Mouse (Mus musculus): ENCODE data around the gene Adrm1. TPM values are rescaled to one million over a fixed set of nuclear protein-coding genes. Genes with fewer than 3 reads are reported as not detected.

The Adrm1 gene
- total and polyA plus RNA-seq, 3 experiments, result 287 to 312 TPM; not detected in 1

- Histone ChIP-seq H3K4me3 (ENCODE audit: control insufficient read depth in 1 of 2, insufficient read depth in 1 of 2, low read depth in 2 of 2, low read length in 2 of 2) (no peak overlapping the region), H3K9ac (ENCODE audit: control insufficient read depth, low read depth, low read length, poor library complexity, severe bottlenecking) (no peak overlapping the region)
Measured at GRCm38 (mm10) chr2:180202263-180202662, 31.0 kb downstream of the Adrm1 start.

GRCm38 (mm10) chr2:180202805-180203204, 31.5 kb downstream of the Adrm1 start:
- no peak for TF ChIP-seq MXI1 (IDR thresholded peaks at IDR 0.05; ENCODE audit: low read depth, low read length)
- no peak for TF ChIP-seq NRF1 (IDR thresholded peaks at IDR 0.05; ENCODE audit: insufficient read depth, low read depth, low read length, poor library complexity, severe bottlenecking)
- TF ChIP-seq MEF2A (IDR thresholded peaks at IDR 0.05; ENCODE audit: extremely low read depth, insufficient replicate concordance, low read depth, low read length, poor library complexity, severe bottlenecking), result no peak
- Histone ChIP-seq H3K4me1 (ENCODE audit: control insufficient read depth in 1 of 2, insufficient read depth in 2 of 2, low read length in 2 of 2) (no peaks in the 10 kb centered on the region), H3K9ac (ENCODE audit: control insufficient read depth, low read depth, low read length, poor library complexity, severe bottlenecking) (no peak overlapping the region), H3K36me3 (ENCODE audit: control insufficient read depth in 1 of 2, insufficient read depth in 2 of 2, low read length in 2 of 2) (no peaks in the 10 kb centered on the region), H3K9me3 (replicated peaks; ENCODE audit: insufficient read depth, low read length) (no peaks in the 10 kb centered on the region), H3K27ac (ENCODE audit: control insufficient read depth, low read depth, low read length) (no peak overlapping the region), H3K4me3 (ENCODE audit: control insufficient read depth in 1 of 2, insufficient read depth in 1 of 2, low read depth in 2 of 2, low read length in 2 of 2) (no peak overlapping the region), H3K79me2 (ENCODE audit: control insufficient read depth, insufficient read depth, low read length, poor library complexity) (no peaks in the 10 kb centered on the region), H3K27me3 (ENCODE audit: control insufficient read depth in 1 of 2, insufficient read depth in 2 of 2, low read length in 2 of 2) (no peaks in the 10 kb centered on the region)
- no peak for DNase-seq (ENCODE audit: low read depth, low spot score)

More at GRCm38 (mm10) chr2:180202263-180202662, 31.0 kb downstream of the Adrm1 start:
- Histone ChIP-seq H3K79me2 (ENCODE audit: control insufficient read depth, insufficient read depth, low read length, poor library complexity) (no peaks in the 10 kb centered on the region), H3K36me3 (ENCODE audit: control insufficient read depth in 1 of 2, insufficient read depth in 2 of 2, low read length in 2 of 2) (no peaks in the 10 kb centered on the region), H3K9me3 (replicated peaks; ENCODE audit: insufficient read depth, low read length) (no peaks in the 10 kb centered on the region), H3K27me3 (ENCODE audit: control insufficient read depth in 1 of 2, insufficient read depth in 2 of 2, low read length in 2 of 2) (no peaks in the 10 kb centered on the region), H3K4me1 (ENCODE audit: control insufficient read depth in 1 of 2, insufficient read depth in 2 of 2, low read length in 2 of 2) (no peaks in the 10 kb centered on the region), H3K27ac (ENCODE audit: control insufficient read depth, low read depth, low read length) (no peak overlapping the region)
- DNase-seq (ENCODE audit: low read depth, low spot score), result no peak
- TF ChIP-seq ETS1 (IDR thresholded peaks at IDR 0.05; ENCODE audit: low read depth, low read length), result no peak
- TF ChIP-seq ZNF384 (IDR thresholded peaks at IDR 0.05; ENCODE audit: low read depth, low read length), result no peak
- no peak for TF ChIP-seq USF1 (IDR thresholded peaks at IDR 0.05; ENCODE audit: low read depth, low read length)
- TF ChIP-seq SIN3A (IDR thresholded peaks at IDR 0.05; ENCODE audit: low read length), result no peak
- no peak for TF ChIP-seq NRF1 (IDR thresholded peaks at IDR 0.05; ENCODE audit: insufficient read depth, low read depth, low read length, poor library complexity, severe bottlenecking)
- TF ChIP-seq TCF12 (IDR thresholded peaks at IDR 0.05; ENCODE audit: low read depth, low read length), result no peak
- no peak for TF ChIP-seq ZMIZ1 (IDR thresholded peaks at IDR 0.05; ENCODE audit: low read depth, low read length)
- no peak for TF ChIP-seq ZC3H11A (IDR thresholded peaks at IDR 0.05; ENCODE audit: low read depth, low read length)
- no peak for TF ChIP-seq MAZ (IDR thresholded peaks at IDR 0.05; ENCODE audit: low read depth, low read length)
- no peak for TF ChIP-seq EP300 (IDR thresholded peaks at IDR 0.05; ENCODE audit: low read depth in 1 of 2, low read length in 2 of 2)
- TF ChIP-seq TBP (IDR thresholded peaks at IDR 0.05; ENCODE audit: low read depth, low read length), result no peak
- TF ChIP-seq MYC (IDR thresholded peaks at IDR 0.05; ENCODE audit: low read depth, low read length), result no peak
- no peak for TF ChIP-seq RAD21 (IDR thresholded peaks at IDR 0.05; ENCODE audit: low read depth, low read length)
- no peak for TF ChIP-seq MAX (IDR thresholded peaks at IDR 0.05; ENCODE audit: low read length)
- no peak for TF ChIP-seq UBTF (IDR thresholded peaks at IDR 0.05; ENCODE audit: borderline replicate concordance, insufficient read depth, low read depth, low read length)
- no peak for TF ChIP-seq JUND (IDR thresholded peaks at IDR 0.05; ENCODE audit: low read depth, low read length)

Data from MEL (cell line).